Mouse (Mus musculus): Measurements from ENCODE around the gene Zcchc12. TPM values are rescaled to one million over a fixed set of nuclear protein-coding genes. Genes with fewer than 3 reads are reported as not detected.

Gene Zcchc12
- polyA plus RNA-seq (2015; fragmentation: Nextera tagmentation; extraction: Ambion mirVana), result 168 and 205 TPM in 2 replicates

DNA sequence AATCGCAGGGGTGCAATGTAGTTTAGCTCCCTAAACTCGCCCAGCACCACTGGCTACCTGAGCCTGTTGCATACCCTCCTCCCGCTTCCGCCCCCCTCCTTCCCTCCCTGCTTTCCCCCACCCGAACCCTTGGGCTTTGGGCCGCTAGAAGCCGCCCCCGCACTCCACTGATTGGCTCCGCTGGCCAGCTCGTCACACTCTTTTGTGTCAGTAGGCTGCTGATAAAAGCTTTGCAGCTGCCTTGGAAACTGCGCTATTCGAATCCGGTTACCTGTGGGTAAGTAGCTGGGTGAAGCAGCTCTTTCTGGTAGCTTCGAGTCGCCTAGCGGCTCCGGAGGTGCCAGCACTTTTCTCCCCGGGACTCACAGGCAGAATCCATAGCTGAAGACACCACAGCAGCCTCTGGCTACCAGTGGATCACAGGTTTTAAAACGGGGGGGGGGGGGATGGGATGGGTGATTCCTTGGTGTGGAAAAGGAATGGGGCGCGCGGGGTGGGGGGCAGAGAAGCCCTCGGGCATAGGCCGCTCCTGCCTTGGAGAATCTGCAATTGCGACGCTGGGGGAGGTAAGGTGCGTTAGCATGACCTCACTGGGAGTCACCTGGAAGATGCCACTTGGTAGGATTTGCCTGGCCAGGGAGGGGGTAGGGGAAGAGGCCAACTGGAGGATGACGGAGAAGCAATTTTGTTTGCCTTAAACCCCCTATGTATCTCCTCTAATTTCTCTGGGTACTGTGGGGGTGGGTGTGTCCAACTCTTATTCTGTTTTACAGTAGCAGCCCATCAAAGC, at the start of gene Zcchc12:
Gene Zcchc12, plus strand, starts transcription at position 169 of the 790 bp plus-strand sequence.
- Histone ChIP-seq H3K4me3 (peak within 1 kb of the TSS; percentile 39), H3K36me3 (no peaks in the 10 kb centered on the region), H3K9ac (replicated peaks) (peak within 1 kb of the TSS; percentile 28), H3K4me1 (peaks cover 19% of the 10 kb centered on the region; the same call in 1 of the 2 replicates), H3K9me3 (no peaks in the 10 kb centered on the region), H3K27ac (replicated peaks) (peak within 1 kb of the TSS; percentile 66), H3K27me3 (no peaks in the 10 kb centered on the region), H3K4me2 (replicated peaks) (peak within 1 kb of the TSS; percentile 45)
- 21% methylated on average over 28 of the region's 28 CpGs for WGBS
- peak; percentile 75 for ATAC-seq (replicated peaks)

DNA sequence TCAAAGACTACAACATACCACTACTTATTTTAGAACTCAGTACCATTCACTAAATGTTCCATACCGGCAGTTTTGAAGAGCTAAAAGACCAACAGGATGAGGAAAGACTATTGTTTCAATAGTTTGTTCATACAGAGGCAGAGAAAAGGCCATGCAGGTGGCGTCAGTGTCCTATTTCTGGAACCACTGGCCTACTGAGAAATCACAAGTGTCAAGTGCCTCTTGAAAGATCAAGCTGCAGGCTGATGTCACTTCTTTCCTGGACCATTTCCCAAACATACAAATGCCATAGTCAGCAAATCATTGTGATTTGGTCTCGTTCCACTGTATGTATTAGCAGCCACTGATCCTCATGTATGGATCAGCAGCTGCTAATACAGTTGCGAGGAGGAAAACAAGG, 49.0 kb upstream of the Zcchc12 start:
- WGBS, result 69% methylated on average over 4 of the region's 4 CpGs
- Histone ChIP-seq H3K27me3 (no peaks in the 10 kb centered on the region), H3K36me3 (no peaks in the 10 kb centered on the region), H3K27ac (replicated peaks) (no peak overlapping the region), H3K9me3 (no peaks in the 10 kb centered on the region), H3K9ac (replicated peaks) (no peak overlapping the region), H3K4me3 (no peak overlapping the region), H3K4me2 (replicated peaks) (no peak overlapping the region), H3K4me1 (no peaks in the 10 kb centered on the region)
- no peak for ATAC-seq (replicated peaks)

- H3K27ac ChIP-seq (replicated peaks), result no peak overlapping the region
- no peaks in the 10 kb centered on the region for H3K9me3 ChIP-seq
- no peaks in the 10 kb centered on the region for H3K4me1 ChIP-seq
- no peak overlapping the region for H3K9ac ChIP-seq (replicated peaks)
- no peak for ATAC-seq (replicated peaks)
- H3K4me2 ChIP-seq (replicated peaks), result no peak overlapping the region
- no peaks in the 10 kb centered on the region for H3K36me3 ChIP-seq
- H3K4me3 ChIP-seq, result no peak overlapping the region
- H3K27me3 ChIP-seq, result no peaks in the 10 kb centered on the region
Observed at GRCm38 (mm10) chrX:36150100-36150499, 45.6 kb upstream of the Zcchc12 start.

DNA sequence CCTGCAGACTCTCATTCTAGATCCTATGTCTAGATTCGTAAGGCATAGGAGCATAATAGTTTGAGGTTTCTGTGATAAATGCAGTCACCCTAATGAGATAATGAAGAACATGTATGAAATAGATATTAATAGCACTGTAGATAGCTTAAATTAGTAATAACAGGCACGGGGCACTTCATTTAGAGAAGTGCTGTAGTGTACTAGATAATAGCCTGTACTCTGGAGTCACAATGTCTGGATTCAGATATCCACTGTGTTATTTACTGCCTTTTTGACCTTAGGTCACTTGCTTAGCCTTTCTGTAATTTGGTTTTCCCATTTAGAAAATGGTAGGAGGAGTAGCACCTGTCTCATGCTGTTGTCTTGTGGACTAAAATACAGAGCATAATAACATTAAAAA, 39.0 kb upstream of the Zcchc12 start:
- ATAC-seq (replicated peaks), result no peak
- 73% methylated on average over 2 of the region's 2 CpGs for WGBS
- no peak overlapping the region for H3K27ac ChIP-seq (replicated peaks)

DNA sequence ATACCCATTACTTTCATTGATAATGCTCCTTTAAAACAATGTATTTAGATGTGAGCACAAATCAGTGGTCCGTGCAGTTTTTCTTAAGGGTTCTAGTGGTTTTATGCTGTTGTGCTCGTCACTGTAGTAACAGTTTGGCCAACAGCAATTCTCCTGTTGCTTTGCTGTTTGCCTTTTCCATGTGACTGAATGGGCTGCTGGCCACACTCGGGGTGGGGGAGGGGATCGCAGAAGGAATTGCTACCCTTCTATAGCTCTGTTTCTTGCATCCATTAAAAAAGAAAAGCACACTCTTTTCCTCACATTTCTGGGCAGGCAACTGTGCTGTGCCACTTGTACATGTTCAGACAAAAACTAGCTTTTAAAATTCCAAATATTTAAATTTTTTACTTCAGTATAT, 34.1 kb upstream of the Zcchc12 start:
- WGBS, result 28% methylated on average over 4 of the region's 4 CpGs
- no peak overlapping the region for H3K27ac ChIP-seq (replicated peaks)
- H3K4me1 ChIP-seq, result no peaks in the 10 kb centered on the region
- H3K9me3 ChIP-seq, result no peaks in the 10 kb centered on the region
- H3K4me3 ChIP-seq, result no peak overlapping the region
- no peaks in the 10 kb centered on the region for H3K36me3 ChIP-seq
- no peak for ATAC-seq (replicated peaks)
- no peak overlapping the region for H3K4me2 ChIP-seq (replicated peaks)
- no peaks in the 10 kb centered on the region for H3K27me3 ChIP-seq
- no peak overlapping the region for H3K9ac ChIP-seq (replicated peaks)

More for the DNA sequence above, 39.0 kb upstream of the Zcchc12 start:
- no peak overlapping the region for H3K9ac ChIP-seq (replicated peaks)
- no peak overlapping the region for H3K4me2 ChIP-seq (replicated peaks)
- no peaks in the 10 kb centered on the region for H3K9me3 ChIP-seq
- H3K27me3 ChIP-seq, result no peaks in the 10 kb centered on the region
- H3K4me1 ChIP-seq, result no peaks in the 10 kb centered on the region
- H3K4me3 ChIP-seq, result no peak overlapping the region
- H3K36me3 ChIP-seq, result no peaks in the 10 kb centered on the region

GRCm38 (mm10) chrX:36183625-36184024, 12.1 kb upstream of the Zcchc12 start:
- Histone ChIP-seq H3K27me3 (no peaks in the 10 kb centered on the region), H3K9ac (replicated peaks) (no peak overlapping the region), H3K4me3 (no peak overlapping the region), H3K4me1 (no peaks in the 10 kb centered on the region), H3K36me3 (no peaks in the 10 kb centered on the region), H3K27ac (replicated peaks) (no peak overlapping the region), H3K9me3 (no peaks in the 10 kb centered on the region), H3K4me2 (replicated peaks) (no peak overlapping the region)
- no peak for ATAC-seq (replicated peaks)

DNA sequence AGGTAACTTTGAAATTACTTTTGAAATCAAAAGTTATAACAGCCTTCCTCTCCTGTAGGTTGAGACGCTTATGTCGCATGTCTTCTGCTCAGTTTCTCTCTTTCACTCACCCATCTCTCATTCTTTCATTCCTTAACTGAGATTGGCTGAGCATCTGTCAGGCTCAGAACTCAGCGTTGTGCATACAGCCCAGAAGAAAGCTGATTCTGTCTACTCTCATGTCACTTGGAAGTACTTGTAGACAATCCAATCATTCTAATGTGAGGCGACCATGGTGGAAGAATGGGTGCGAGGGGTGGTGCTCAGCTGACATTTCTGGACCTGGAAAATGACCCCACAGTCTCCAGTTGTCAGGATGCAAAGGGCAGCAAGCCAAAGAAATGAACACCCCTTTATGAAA, 9.7 kb upstream of the Zcchc12 start:
- Histone ChIP-seq H3K36me3 (no peaks in the 10 kb centered on the region), H3K27ac (replicated peaks) (no peak overlapping the region), H3K9me3 (no peaks in the 10 kb centered on the region), H3K4me1 (no peaks in the 10 kb centered on the region), H3K4me3 (no peak overlapping the region), H3K9ac (replicated peaks) (no peak overlapping the region), H3K27me3 (no peaks in the 10 kb centered on the region), H3K4me2 (replicated peaks) (no peak overlapping the region)
- ATAC-seq (replicated peaks), result no peak
- 48% methylated on average over 5 of the region's 5 CpGs for WGBS

- H3K4me2 ChIP-seq (replicated peaks), result no peak overlapping the region
- no peak overlapping the region for H3K27ac ChIP-seq (replicated peaks)
- no peaks in the 10 kb centered on the region for H3K27me3 ChIP-seq
Observed at GRCm38 (mm10) chrX:36186443-36186842, 9.3 kb upstream of the Zcchc12 start.

DNA sequence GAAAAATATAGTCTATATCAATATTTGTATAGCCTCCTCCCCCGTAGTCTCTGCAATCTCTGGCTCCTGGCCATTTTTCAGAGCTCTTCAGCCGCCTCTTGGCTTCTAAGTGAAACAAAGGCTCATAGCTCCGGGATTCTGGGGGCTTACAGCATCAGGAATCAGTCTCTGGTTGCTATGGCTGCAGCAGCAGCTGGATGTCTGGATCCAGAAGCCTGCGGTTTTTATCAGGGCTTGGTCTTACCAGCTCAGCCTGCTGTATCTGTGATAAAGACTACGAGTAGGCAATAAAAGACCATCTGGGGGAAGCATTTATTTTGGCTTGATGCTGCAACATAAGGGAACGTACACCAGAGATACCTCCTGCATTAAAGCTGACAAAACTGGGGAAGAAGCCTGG, 1.8 kb upstream of the Zcchc12 start:
- Histone ChIP-seq H3K9ac (replicated peaks) (no peak overlapping the region), H3K36me3 (no peaks in the 10 kb centered on the region), H3K27me3 (no peaks in the 10 kb centered on the region), H3K4me2 (replicated peaks) (peak overlapping the region; percentile 15; the same call in 1 of the 2 replicates), H3K4me3 (no peak overlapping the region), H3K9me3 (no peaks in the 10 kb centered on the region), H3K27ac (replicated peaks) (peak overlapping the region; percentile 71), H3K4me1 (peaks cover 19% of the 10 kb centered on the region; the same call in 1 of the 2 replicates)
- ATAC-seq (replicated peaks), result peak; percentile 47
- 17% methylated on average over 6 of the region's 6 CpGs for WGBS

More at GRCm38 (mm10) chrX:36186443-36186842, 9.3 kb upstream of the Zcchc12 start:
- no peak overlapping the region for H3K4me3 ChIP-seq
- H3K4me1 ChIP-seq, result no peaks in the 10 kb centered on the region
- no peak overlapping the region for H3K9ac ChIP-seq (replicated peaks)
- ATAC-seq (replicated peaks), result 0 out of 2 replicates have a peak, but pooled peaks have one; percentile 60
- no peaks in the 10 kb centered on the region for H3K9me3 ChIP-seq
- no peaks in the 10 kb centered on the region for H3K36me3 ChIP-seq
- 28% methylated on average over 6 of the region's 6 CpGs for WGBS

- WGBS, result 62% methylated on average over 2 of the region's 2 CpGs
- H3K36me3 ChIP-seq, result no peaks in the 10 kb centered on the region
- no peaks in the 10 kb centered on the region for H3K9me3 ChIP-seq
- no peaks in the 10 kb centered on the region for H3K27me3 ChIP-seq
- no peak for ATAC-seq (replicated peaks)
- H3K9ac ChIP-seq (replicated peaks), result no peak overlapping the region
- H3K4me1 ChIP-seq, result no peaks in the 10 kb centered on the region
- no peak overlapping the region for H3K27ac ChIP-seq (replicated peaks)
- no peak overlapping the region for H3K4me2 ChIP-seq (replicated peaks)
- H3K4me3 ChIP-seq, result no peak overlapping the region
Observed at GRCm38 (mm10) chrX:36209554-36209953, 13.8 kb downstream of the Zcchc12 start.

GRCm38 (mm10) chrX:36211216-36211615, 15.5 kb downstream of the Zcchc12 start:
- Histone ChIP-seq H3K36me3 (no peaks in the 10 kb centered on the region), H3K4me2 (replicated peaks) (no peak overlapping the region), H3K27ac (replicated peaks) (no peak overlapping the region), H3K4me3 (no peak overlapping the region), H3K4me1 (no peaks in the 10 kb centered on the region), H3K9ac (replicated peaks) (no peak overlapping the region), H3K9me3 (no peaks in the 10 kb centered on the region), H3K27me3 (no peaks in the 10 kb centered on the region)
- no peak for ATAC-seq (replicated peaks)
- WGBS, result 77% methylated on average over 3 of the region's 3 CpGs

DNA sequence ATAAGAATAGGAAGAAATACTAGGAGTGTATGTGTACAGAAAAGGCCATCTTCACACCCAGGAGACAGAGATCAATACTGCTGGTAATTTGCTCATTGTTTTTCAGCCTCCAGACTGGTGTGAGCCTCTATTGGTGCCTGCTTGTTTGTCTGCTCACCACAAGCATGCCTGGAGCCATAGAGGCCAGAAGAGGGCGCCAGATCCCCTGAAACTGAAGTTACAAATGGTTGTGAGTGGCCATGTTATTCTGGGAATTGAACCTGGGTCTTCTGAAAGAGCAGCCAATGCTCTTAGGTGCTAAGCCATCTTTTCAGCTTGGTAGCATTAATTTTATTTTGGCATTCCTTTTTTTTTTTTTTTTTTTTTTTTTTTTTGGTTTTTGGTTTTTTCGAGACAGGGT, 25.7 kb downstream of the Zcchc12 start:
- WGBS, result 51% methylated on average over 2 of the region's 2 CpGs
- Histone ChIP-seq H3K4me3 (no peak overlapping the region), H3K27me3 (no peaks in the 10 kb centered on the region), H3K27ac (replicated peaks) (no peak overlapping the region), H3K4me2 (replicated peaks) (no peak overlapping the region), H3K36me3 (no peaks in the 10 kb centered on the region), H3K9me3 (no peaks in the 10 kb centered on the region), H3K4me1 (no peaks in the 10 kb centered on the region), H3K9ac (replicated peaks) (no peak overlapping the region)
- ATAC-seq (replicated peaks), result no peak

DNA sequence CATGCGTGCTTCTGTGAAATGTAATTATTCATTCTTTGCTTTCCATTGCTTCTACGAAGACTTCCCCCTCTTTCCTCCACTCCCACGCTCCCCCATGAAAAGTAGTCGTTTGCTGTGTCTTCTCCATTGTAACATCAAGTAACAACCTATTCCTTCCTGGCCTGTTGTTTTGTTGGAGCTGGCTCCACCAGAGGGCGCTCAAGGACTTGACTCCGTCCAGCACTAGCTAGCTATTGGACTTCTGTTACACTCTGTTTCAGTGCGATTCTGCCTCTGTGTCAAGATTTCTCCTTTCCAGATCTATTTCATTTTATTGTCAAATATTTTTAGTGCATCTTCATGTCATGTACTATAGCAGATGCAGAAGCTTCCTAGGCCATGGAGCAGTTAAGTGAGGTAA, 30.1 kb downstream of the Zcchc12 start:
- Histone ChIP-seq H3K36me3 (no peaks in the 10 kb centered on the region), H3K9me3 (no peaks in the 10 kb centered on the region), H3K27ac (replicated peaks) (no peak overlapping the region), H3K9ac (replicated peaks) (no peak overlapping the region), H3K4me1 (no peaks in the 10 kb centered on the region), H3K4me2 (replicated peaks) (no peak overlapping the region), H3K27me3 (no peaks in the 10 kb centered on the region), H3K4me3 (no peak overlapping the region)
- 21% methylated on average over 7 of the region's 7 CpGs for WGBS
- peak; percentile 73 for ATAC-seq (replicated peaks)

Measured in forebrain, embryonic 15.5 days (tissue).